Mouse (Mus musculus) layer of hippocampus, postnatal 25 days (tissue): ENCODE results near the gene Mmp17. TPM values are rescaled to one million over a fixed set of nuclear protein-coding genes. Genes with fewer than 3 reads are reported as not detected.

Experiments
- DNase-seq, 2 experiments: peaks; one replicate each; pipeline ENCODE4 v3.0.0; 2022; ENCODE audit warnings: mixed read lengths in 2 of 2, low spot score in 1 of 2; ENCODE audit errors: extremely low spot score in 1 of 2
- total RNA-seq, 2 experiments: library from RNA; stranded (reverse); gene quantifications; 2 replicates each; pipeline ENCODE4 v1.2.3; 2021

Mmp17 gene
- 100 to 1,000 TPM; 125 to 126 TPM for total RNA-seq

DNA sequence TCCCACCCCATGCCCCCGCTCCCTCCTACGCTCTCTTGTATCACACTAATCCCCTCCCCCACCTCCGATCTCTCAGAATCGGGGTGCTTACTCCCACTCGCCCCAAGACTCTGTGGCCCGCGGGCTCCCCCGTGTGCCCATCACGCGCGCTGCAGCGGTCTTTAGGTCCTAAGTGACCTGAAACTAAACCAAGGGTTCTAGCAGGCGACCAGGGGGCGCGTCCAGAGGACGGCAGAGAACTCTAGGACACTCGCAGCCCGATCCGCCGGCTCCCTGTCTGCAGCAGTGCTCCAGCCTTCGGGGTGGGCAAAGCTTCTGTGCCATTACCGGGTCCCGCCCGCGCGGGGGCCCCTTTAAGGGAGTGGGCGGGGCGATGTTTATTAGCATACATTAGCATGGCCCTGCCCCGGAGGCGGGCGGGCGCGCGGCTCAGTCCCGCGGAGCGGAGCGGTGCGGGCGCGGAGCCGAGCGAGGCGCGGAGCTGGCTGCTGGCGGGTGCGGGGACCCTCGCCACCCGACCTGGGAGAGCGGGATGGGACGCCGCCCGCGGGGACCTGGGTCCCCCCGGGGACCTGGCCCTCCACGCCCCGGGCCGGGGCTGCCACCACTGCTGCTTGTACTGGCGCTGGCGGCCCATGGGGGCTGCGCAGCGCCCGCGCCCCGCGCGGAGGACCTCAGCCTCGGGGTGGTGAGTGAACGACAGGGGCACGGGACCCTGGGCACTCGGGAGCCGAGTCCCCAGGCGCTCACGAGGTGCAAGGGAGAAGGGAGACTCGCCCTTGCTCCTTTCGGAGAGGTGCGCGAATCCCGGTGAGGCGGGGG, at the start of gene Mmp17:
Mmp17 (plus strand) TSS at position 409 of the 822 bp plus-strand sequence.
- peak; percentile 94 to 96 for DNase-seq

DNA sequence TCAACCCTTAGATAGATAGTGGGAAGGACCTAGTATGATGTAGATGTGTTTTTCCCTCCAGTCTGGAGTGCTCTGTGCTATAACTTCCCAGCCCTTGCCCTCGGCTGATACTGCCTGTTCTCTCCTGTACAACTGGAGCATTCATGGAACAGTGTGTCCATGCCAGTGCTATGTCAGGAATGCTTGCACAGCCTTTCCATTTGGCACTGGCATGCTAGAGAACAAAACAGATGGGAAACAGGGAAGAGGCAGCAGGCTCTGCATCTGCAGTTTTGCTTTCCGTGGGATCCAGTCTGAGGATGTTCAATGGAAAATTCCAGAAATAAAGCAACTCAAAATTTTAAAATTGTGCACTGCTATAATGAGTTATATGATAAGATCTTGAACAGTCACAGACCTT, 49.5 kb upstream of the Mmp17 start:
- peak; percentile 48 to 49 for DNase-seq

GRCm38 (mm10) chr5:129535021-129535420, 48.9 kb upstream of the Mmp17 start:
- no peak for DNase-seq

DNA sequence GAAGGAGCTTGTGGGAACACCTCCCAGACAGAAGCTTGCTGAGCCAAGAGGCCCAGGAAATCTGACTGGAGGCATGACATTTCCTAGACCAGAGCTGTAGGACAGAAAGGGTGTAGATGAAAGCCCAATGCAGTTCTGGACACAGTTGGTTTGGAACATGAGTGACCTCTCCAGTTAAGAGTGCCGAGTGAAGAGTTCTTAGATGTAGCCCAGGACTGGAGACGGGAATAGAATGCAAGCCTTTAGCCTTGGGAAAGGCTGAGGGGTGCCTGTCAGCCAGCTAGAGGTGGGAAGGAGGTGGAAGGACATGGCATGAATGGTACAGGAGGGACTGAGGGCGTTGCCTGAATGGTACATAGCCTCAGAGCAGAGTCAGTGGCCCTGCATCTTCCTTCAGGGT, 48.5 kb upstream of the Mmp17 start:
- no peak for DNase-seq

DNA sequence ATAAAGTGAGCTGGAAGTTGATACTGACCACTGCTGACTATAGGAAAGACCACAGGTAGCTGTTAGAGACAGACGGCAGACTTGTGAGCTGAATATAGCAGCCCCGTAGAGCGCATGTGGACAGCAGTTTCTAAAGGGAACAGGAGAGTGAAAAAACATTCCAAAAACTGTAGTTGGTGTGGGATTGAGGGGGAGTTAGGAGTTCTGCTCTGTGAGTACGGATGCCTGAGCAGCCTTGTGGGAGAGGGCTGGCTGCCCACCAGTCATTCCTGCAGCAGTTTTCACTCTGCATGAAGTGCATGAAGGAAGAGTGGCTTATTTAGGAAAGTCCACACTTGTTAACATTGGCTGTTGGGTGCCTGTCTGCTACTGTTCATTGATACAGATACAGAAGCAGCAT, 45.1 kb upstream of the Mmp17 start:
- no peak for DNase-seq

GRCm38 (mm10) chr5:129542236-129542635, 41.7 kb upstream of the Mmp17 start:
- no peak for DNase-seq

DNA sequence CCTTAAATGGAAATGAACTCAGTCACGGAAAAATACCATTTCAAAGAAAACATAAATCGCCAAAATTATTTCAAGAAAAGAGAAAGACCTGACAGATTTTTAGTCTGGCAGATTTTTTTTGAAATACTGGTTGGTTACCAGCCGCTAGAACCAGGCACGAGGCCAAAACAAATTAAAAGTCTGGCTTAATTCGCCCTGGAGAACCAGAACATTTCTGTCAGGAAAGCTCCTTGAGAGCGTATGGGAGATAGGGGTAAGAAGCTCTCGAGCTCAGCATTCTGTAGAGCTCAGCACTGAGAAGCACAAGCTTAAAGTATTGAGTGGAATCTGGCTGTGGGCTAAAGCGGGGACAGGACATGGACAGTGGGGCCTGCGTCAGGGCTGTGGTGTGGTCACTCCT, 38.2 kb upstream of the Mmp17 start:
- DNase-seq: no peak

DNA sequence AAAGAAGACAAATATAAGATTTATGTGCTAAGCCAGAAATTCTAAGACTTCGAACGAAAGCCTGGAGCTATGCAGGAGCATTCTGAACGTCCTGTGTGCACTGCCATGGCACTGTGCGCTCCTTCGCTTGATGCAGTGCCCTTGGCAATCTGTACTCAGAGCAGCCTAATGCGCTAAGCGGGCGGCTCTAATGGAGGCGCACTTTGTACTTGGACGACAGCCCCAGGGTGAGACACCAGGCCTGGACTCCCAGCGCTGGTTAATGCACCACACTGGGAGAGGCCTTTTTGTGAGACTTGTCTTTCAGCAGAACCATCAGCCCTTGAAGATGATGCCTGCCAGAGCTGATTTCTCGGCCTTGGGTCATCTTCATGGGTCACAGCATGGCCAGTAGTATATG, 34.3 kb upstream of the Mmp17 start:
- DNase-seq: no peak

GRCm38 (mm10) chr5:129550790-129551189, 33.2 kb upstream of the Mmp17 start:
- DNase-seq: no peak

DNA sequence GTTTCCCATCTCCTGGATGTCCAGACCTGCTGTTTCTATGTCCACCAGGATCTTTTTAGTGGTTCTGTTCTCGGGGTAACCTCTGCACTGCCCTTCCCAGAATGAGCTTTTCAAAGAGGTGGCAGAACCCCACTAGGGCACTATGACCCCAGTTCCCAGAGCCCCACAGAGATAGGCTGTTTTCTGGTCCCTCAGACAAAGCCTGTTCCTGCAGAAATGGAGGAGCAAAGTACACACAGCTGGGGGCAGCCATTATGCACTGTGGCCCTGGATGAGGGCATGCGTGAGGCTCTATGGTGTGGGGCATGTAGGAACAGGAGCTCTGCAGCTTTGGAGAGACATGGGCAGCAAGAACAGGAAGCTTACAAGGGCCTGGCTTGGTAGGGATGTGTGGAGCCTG, 32.0 kb upstream of the Mmp17 start:
- no peak for DNase-seq

DNA sequence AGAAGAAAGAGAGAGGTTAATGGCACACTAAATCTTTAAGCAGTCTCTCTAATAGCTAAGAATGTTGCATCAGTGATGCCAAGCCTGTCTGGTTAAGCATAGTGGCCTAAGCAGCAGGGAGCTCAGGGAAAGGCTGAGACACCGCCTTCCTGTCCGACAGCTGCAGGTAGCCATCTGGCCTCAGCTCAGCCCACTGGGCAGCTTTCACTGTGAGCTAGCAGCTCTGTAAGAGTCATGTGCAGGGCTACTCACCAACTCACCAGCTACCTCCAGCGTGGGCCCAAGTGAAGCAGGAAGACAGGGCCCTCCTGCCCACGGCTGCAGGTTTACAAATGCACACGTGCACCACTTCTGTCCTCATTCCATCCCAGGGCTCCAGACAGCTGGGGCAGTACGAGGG, 30.3 kb upstream of the Mmp17 start:
- DNase-seq: no peak

- no peak for DNase-seq
Observed at GRCm38 (mm10) chr5:129558591-129558990, 25.4 kb upstream of the Mmp17 start.

DNA sequence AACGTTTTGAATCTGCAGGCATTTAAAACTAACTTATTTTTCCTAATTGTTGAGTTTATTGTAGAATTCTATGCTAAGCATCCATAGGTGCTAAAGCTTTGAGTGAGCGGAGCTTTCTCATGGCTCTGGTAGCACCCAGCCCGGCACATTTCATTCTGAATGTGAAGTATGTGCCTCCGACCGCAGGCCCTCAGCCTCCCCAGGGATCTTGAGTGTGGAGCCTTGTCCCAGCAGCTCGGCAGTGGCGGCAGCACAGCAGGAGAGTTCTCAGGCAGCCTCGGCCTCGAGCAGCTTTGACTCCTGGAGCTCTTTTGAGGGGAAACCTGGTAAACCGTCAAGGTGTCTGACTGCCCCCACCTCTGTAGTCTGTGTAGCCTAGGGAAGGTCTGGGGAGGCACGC, 24.7 kb upstream of the Mmp17 start:
- DNase-seq: no peak

DNA sequence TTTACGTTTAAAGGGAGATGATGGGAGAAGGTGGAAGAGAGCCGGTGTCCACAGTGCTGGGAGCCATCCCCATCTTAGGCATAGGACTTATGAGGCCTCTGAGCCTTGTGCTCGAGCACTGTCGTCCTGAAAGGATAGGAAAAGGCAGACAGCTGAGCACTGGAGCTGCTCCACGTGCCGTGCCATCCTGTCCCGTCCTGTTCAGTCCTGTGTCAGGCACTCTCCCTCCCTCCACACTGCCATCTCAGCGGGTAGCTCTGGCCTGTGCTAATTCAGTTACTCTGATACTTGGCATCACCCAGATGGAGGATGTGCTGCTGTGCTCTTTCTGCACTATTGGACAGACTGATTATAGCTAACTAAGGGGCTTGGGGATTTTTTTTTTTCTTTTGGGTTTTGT, 21.6 kb upstream of the Mmp17 start:
- DNase-seq: no peak

DNA sequence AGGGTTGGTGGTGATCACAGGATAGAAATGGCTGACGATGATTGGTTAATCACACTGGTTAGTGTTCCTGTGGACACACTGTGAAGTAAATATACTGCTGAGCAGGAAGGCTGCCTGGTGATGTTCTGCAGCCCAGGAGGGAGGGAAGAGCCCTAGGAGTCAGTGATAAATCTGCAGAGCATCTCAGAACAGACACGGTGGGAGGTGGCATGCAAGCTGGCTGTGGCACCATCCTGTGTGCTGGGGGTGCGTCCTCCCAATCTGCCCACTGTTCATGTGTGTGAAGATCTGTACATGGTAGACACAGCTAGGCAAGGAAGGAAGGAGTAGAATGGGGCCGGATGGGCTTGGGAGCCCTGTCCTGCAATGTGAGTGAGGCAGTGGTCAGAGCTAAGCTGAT, 15.4 kb upstream of the Mmp17 start:
- DNase-seq: no peak

- no peak for DNase-seq
Observed at GRCm38 (mm10) chr5:129578201-129578600, 5.8 kb upstream of the Mmp17 start.

GRCm38 (mm10) chr5:129580046-129580445, 3.9 kb upstream of the Mmp17 start:
- DNase-seq: no peak

GRCm38 (mm10) chr5:129580572-129580971, 3.4 kb upstream of the Mmp17 start:
- no peak for DNase-seq

- DNase-seq: no peak
Observed at GRCm38 (mm10) chr5:129581015-129581414, 3.0 kb upstream of the Mmp17 start.

GRCm38 (mm10) chr5:129583331-129583730, 638 bp upstream of the Mmp17 start:
- DNase-seq: no peak

GRCm38 (mm10) chr5:129584583-129585541, 893 bp downstream of the Mmp17 start:
- peak in 1 of 2 experiments; percentile 48 for DNase-seq
